Mouse (Mus musculus): ENCODE results near the gene Kcnip4.
A peak's percentile ranks its signal among the peaks of the same experiment; 100 is the strongest.

Gene Kcnip4

GRCm38 (mm10) chr5:48840971-48841370 lies 683.7 kb downstream of the Kcnip4 start:
- DNase-seq = no peak

- DNase-seq = no peak
Observed at GRCm38 (mm10) chr5:48795526-48795925, 729.2 kb downstream of the Kcnip4 start.

GRCm38 (mm10) chr5:48779376-48779775 lies 745.3 kb downstream of the Kcnip4 start:
- DNase-seq = no peak

GRCm38 (mm10) chr5:48748613-48749012 lies 776.1 kb downstream of the Kcnip4 start:
- DNase-seq = no peak

GRCm38 (mm10) chr5:48737640-48738039 lies 787.1 kb downstream of the Kcnip4 start:
- DNase-seq = peak; percentile 3 to 15

GRCm38 (mm10) chr5:48718166-48718565 lies 806.5 kb downstream of the Kcnip4 start:
- DNase-seq = no peak

GRCm38 (mm10) chr5:48705997-48706396 lies 818.7 kb downstream of the Kcnip4 start:
- no peak for DNase-seq

- DNase-seq = no peak
Observed at GRCm38 (mm10) chr5:48687068-48687467, 837.6 kb downstream of the Kcnip4 start.

- DNase-seq = no peak
Observed at GRCm38 (mm10) chr5:48679733-48680595, 844.7 kb downstream of the Kcnip4 start.

- no peak for DNase-seq
Observed at GRCm38 (mm10) chr5:48662504-48662903, 862.2 kb downstream of the Kcnip4 start.

GRCm38 (mm10) chr5:48659975-48660374 lies 864.7 kb downstream of the Kcnip4 start:
- DNase-seq = no peak

- no peak for DNase-seq
Observed at GRCm38 (mm10) chr5:48650496-48650895, 874.2 kb downstream of the Kcnip4 start.

GRCm38 (mm10) chr5:48636675-48637074 lies 888.0 kb downstream of the Kcnip4 start:
- DNase-seq = no peak

GRCm38 (mm10) chr5:48633631-48634030 lies 891.1 kb downstream of the Kcnip4 start:
- DNase-seq = no peak

GRCm38 (mm10) chr5:48623370-48623769 lies 901.3 kb downstream of the Kcnip4 start:
- DNase-seq = no peak

- no peak for DNase-seq
Observed at GRCm38 (mm10) chr5:48606916-48607315, 917.8 kb downstream of the Kcnip4 start.

- no peak for DNase-seq
Observed at GRCm38 (mm10) chr5:48606281-48606680, 918.4 kb downstream of the Kcnip4 start.

- DNase-seq = no peak
Observed at GRCm38 (mm10) chr5:48599481-48600040, 925.1 kb downstream of the Kcnip4 start.

- DNase-seq = no peak
Observed at GRCm38 (mm10) chr5:48588014-48588413, 936.7 kb downstream of the Kcnip4 start.

- no peak for DNase-seq
Observed at GRCm38 (mm10) chr5:48583431-48583830, 941.3 kb downstream of the Kcnip4 start.

- no peak for DNase-seq
Observed at GRCm38 (mm10) chr5:48563996-48564587, 960.6 kb downstream of the Kcnip4 start.

- DNase-seq = no peak
Observed at GRCm38 (mm10) chr5:48551753-48552152, 973.0 kb downstream of the Kcnip4 start.

- DNase-seq = no peak
Observed at GRCm38 (mm10) chr5:48545825-48546224, 978.9 kb downstream of the Kcnip4 start.

Measured in kidney, postnatal 36 days (tissue).